Mouse (Mus musculus): ENCODE measurements around the gene Gm3005. TPM values are rescaled to one million over a fixed set of nuclear protein-coding genes. Genes with fewer than 3 reads are reported as not detected.

Gene Gm3005
- polyA plus RNA-seq (2014; fragmentation: Illumina TruSeq; extraction: RNeasy Lipid Tissue Mini Kit (QIAGEN cat#74804); ENCODE audit: low read depth, low replicate concordance): not detected

DNA sequence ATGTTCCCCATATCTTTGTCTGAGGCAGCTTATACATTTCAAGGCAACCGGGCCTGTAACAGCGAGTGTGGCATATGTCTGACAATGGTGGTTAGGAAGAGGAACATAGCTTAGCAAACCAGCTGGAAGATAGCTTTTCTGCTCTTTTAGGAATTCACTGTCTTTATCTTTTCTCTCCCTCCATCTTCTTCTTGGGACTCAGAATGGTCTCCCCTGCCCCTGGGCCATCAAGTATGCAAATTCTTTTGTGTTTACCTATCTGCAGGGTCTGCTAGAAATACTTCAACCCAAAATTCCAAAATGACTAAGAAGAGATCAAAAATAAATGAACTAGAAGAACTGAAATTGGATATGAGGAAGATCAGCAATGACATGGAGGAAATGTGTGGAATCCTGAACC, at the start of gene Gm3005:
Gene Gm3005 (plus strand): TSS at position 301 of the 400 bp plus-strand sequence.

DNA sequence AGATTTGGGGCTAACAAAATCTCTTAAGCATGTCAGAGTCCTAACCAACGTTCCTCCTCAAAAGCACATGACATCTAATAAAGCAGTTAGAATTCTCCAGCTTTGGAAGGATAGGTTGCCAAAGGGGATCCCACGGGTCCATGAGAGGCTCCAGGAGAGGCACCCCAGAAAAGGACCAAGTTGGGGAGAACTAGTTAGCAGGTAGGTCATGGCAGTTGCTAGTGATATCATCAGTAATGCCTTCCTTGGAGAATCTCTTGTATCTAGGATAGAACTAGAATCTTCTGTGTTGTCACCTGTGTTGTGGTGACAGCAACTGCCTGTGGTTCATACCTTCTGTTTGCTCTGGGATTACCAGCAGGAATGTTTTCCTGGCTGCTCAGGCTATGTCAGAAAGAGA, 33.1 kb upstream of the Gm3005 start, which contains the start of gene Gm10413:
Gene Gm10413 (plus strand): TSS at position 301 of the 400 bp plus-strand sequence.

DNA sequence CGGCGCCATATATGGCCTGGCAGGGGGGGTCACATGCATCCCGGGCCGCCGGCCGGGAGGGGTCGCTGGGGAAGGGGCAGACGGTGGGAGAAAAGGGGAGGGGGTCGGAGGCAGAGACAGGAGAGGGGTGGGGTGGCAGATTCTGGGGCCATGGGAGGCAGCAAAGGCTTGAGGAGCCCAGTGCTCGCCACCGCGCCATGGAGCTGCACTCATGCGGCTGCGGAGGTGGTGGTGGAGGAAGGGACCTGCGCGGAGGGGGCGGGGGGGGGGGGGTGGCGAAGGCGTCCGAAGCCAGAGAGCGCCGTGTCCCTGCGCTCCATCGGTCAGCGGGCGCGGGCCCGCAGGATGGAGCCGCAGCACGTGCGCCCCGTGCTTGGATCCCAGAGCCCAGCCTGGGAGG, 15.6 kb upstream of the Gm3005 start, which contains the start of gene Gm10409:
Gene Gm10409 (plus strand): TSS at position 301 of the 400 bp plus-strand sequence.

DNA sequence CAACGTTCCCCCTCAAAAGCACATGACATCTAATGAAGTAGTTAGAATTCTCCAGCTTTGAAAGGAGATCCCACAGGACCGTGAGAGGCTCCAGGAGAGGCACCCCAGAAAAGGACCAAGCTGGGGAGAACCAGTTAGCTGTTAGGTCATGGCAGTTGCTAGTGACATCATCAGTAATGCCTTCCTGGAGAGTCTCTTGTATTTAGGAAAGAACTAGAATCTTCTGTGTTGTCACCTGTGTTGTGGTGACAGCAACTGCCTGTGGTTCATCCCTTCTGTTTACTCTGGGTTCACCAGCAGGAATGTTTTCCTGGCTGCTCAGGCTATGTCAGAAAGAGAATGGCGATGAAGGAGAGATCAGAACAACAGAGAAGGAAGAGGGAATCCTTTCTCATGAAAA, 21.2 kb downstream of the Gm3005 start, which contains the start of gene Gm10408:
Gene Gm10408 (plus strand): TSS at position 301 of the 400 bp plus-strand sequence.

DNA sequence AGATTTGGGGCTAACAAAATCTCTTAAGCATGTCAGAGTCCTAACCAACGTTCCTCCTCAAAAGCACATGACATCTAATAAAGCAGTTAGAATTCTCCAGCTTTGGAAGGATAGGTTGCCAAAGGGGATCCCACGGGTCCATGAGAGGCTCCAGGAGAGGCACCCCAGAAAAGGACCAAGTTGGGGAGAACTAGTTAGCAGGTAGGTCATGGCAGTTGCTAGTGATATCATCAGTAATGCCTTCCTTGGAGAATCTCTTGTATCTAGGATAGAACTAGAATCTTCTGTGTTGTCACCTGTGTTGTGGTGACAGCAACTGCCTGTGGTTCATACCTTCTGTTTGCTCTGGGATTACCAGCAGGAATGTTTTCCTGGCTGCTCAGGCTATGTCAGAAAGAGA, 206.3 kb downstream of the Gm3005 start, which contains the start of gene Gm3012:
Gene Gm3012 (plus strand): TSS at position 301 of the 400 bp plus-strand sequence.

Other genes starting within 250 kb of the Gm3005 start
- gene Gm5795, start 239.8 kb upstream of the Gm3005 start, polyA plus RNA-seq (2014; fragmentation: Illumina TruSeq; extraction: RNeasy Lipid Tissue Mini Kit (QIAGEN cat#74804); ENCODE audit: low read depth, low replicate concordance): 2.0 TPM
- gene D830030K20Rik, start 219.6 kb upstream of the Gm3005 start, polyA plus RNA-seq (2014; fragmentation: Illumina TruSeq; extraction: RNeasy Lipid Tissue Mini Kit (QIAGEN cat#74804); ENCODE audit: low read depth, low replicate concordance): 1.3 TPM
- 0.32 TPM for gene Gm2956, start 95.5 kb upstream of the Gm3005 start, polyA plus RNA-seq (2014; fragmentation: Illumina TruSeq; extraction: RNeasy Lipid Tissue Mini Kit (QIAGEN cat#74804); ENCODE audit: low read depth, low replicate concordance)
- not detected for gene Gm10413, start 33.0 kb upstream of the Gm3005 start, polyA plus RNA-seq (2014; fragmentation: Illumina TruSeq; extraction: RNeasy Lipid Tissue Mini Kit (QIAGEN cat#74804); ENCODE audit: low read depth, low replicate concordance)
- gene Gm10409, start 15.5 kb upstream of the Gm3005 start, polyA plus RNA-seq (2014; fragmentation: Illumina TruSeq; extraction: RNeasy Lipid Tissue Mini Kit (QIAGEN cat#74804); ENCODE audit: low read depth, low replicate concordance): not detected
- gene Gm10408, start 21.3 kb downstream of the Gm3005 start, polyA plus RNA-seq (2014; fragmentation: Illumina TruSeq; extraction: RNeasy Lipid Tissue Mini Kit (QIAGEN cat#74804); ENCODE audit: low read depth, low replicate concordance): not detected
- gene Gm3012, start 206.4 kb downstream of the Gm3005 start, polyA plus RNA-seq (2014; fragmentation: Illumina TruSeq; extraction: RNeasy Lipid Tissue Mini Kit (QIAGEN cat#74804); ENCODE audit: low read depth, low replicate concordance): not detected
- not detected for gene Gm3020, start 223.9 kb downstream of the Gm3005 start, polyA plus RNA-seq (2014; fragmentation: Illumina TruSeq; extraction: RNeasy Lipid Tissue Mini Kit (QIAGEN cat#74804); ENCODE audit: low read depth, low replicate concordance)